Mouse (Mus musculus) layer of hippocampus, postnatal 25 days (tissue): ENCODE results near the gene Cep41. TPM values are rescaled to one million over a fixed set of nuclear protein-coding genes. Genes with fewer than 3 reads are reported as not detected.

Source experiments
- DNase-seq, 2 experiments: peaks; one replicate each; pipeline ENCODE4 v3.0.0; 2022; ENCODE audit warnings: mixed read lengths in 2 of 2, low spot score in 1 of 2; ENCODE audit errors: extremely low spot score in 1 of 2
- total RNA-seq, 2 experiments: library from RNA; stranded (reverse); gene quantifications; 2 replicates each; pipeline ENCODE4 v1.2.3; 2021

The Cep41 gene
- 1 to 10 TPM; 5.5 to 7.2 TPM for total RNA-seq

- peak; percentile 96 to 100 for DNase-seq
These were observed at the start of gene Cep41 for GRCm38 (mm10) chr6:30693350-30693991. TSS of gene Cep41 (minus strand) at chr6:30693749.

DNA sequence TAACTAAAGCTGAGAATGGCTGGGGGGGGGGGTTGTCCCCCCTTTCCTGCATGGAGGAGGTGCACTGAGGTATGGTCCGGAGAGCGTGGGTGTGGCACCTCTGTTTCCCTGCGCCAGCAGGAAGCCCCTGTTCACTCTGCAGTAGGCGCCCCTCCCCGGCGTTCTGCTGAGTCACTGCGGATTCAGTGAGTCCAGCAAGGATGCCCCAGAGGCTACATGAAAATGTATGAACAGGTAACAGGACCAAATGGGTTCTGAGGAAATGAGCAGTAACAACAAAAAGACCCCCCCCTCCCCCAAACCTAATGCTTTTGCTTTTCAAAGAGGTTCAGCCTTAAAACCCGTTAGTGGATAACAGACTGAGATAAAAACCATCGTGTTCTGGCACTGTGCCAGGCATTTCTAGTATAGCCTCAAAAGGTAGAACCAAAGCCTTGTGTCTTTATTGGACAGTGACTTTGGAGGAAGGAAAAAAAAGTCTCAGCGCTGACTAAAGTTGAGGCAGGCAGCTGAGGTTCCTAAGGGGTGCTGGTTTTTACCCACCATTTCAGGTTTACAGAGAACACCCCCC, 45.7 kb upstream of the Cep41 start:
- DNase-seq = no peak

- no peak for DNase-seq
These were observed 45.0 kb upstream of the Cep41 start for GRCm38 (mm10) chr6:30738464-30739006.

DNA sequence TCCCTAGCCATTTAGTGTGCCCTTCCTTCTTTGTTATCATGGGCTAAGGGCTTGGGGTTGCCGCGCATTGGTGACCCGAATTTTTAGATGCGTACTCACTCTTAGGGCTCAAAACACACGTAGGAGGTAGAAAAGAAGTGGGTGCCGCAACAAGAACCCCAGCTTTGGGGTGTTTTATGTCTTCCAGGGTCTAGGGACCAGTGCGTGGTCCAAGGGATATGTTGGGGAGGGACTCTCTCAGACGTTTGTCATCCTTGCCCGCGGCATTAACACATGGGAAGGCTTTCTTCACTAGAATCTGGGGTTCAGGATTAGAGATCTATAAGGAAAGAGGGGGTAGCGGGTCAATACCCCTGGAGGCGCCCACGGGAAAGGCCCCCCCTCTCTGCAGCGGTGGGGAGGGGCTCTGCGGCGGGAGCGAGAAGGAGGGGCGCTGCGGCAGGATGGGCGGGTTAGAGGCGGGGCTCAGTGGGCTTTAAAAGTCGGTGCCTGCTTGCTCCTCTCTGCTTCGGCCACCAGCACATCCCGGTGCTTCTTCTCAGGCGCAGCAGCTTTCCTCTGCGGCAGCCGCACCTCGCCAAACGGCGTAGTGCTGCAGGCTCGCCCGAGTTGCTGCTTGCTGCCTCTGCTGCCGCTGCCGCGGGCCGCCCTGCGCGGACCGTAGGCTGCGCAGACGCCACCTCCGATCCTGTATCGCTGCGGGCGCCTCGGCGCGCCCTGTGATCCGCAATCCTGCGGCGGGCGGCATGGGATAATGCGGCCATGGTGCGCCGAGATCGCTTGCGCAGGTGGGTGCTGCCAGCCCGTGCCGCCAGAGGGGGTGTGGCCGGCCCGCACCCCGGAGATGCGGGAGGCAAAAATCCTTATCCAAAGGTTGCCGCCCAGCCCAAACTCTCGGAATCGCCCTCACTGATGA, 44.3 kb upstream of the Cep41 start:
- DNase-seq = peak; percentile 66 to 68

- DNase-seq = peak; percentile 49 to 63
These were observed 43.5 kb upstream of the Cep41 start for GRCm38 (mm10) chr6:30736864-30737547.

GRCm38 (mm10) chr6:30736372-30736762, 42.8 kb upstream of the Cep41 start:
- DNase-seq = no peak

- no peak for DNase-seq
These were observed 42.3 kb upstream of the Cep41 start for GRCm38 (mm10) chr6:30735728-30736371.

DNA sequence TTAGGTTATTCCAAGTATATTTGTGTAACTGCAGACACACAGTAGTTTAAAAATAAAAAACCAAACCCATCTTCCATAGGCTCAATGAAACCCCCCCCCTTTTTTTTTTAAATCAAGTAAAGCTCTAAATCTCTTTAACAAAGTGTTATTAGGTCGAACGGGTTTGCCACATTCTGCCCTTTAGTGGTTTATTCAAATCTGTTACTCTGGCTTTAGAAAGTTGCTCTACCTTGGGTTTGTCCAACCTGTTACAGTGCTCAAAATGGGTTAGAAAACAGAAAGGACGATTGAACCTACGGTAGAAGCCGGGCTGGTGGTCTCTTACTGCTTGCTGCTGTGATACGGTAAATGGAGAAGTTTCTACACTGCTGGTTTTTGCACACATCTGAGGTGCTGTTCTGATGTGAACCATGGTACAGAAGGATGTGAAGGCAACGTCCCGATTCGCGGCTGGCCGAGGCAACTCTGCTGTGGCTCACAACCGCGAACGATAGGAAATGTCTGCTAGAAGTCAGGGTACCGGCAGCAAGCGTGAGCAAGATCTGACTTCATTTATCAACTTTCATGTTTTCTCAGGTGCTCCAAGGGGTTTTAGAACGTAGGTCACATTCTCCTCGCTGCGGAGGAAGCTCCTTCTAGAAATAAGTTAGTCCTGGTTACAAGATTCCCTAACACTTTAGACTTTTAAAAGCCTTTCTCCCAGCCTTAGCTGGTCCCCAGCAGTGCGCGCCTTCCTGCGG, 41.6 kb upstream of the Cep41 start:
- DNase-seq = no peak

- DNase-seq = no peak
These were observed 40.9 kb upstream of the Cep41 start for GRCm38 (mm10) chr6:30734465-30734864.

DNA sequence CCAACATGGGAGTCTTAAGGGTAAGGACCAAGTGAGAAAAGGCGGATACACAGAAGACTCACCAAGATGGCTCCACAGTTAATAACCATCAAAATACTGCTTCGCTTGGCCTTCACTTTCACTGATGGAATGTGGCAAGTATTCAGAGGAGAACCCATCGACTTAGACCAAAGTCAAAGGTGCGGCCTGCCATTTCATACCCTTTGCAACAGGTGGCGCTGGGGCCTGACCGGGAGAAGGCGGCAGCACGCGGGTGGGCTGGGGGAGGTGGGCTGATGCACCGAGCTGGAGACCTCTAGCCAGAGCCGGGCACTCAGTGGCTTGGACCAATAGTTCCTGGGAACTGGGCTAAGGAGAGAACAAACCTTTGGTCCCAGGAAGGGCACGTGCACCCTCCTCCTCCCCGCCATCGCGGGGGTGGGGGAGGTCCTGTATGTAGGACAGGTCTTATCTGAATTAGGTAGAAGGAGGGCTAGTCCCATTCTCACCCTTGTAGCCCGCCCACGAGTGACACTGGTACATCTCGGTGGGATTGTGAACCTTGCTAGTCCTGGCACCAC, 39.1 kb upstream of the Cep41 start:
- DNase-seq = no peak

DNA sequence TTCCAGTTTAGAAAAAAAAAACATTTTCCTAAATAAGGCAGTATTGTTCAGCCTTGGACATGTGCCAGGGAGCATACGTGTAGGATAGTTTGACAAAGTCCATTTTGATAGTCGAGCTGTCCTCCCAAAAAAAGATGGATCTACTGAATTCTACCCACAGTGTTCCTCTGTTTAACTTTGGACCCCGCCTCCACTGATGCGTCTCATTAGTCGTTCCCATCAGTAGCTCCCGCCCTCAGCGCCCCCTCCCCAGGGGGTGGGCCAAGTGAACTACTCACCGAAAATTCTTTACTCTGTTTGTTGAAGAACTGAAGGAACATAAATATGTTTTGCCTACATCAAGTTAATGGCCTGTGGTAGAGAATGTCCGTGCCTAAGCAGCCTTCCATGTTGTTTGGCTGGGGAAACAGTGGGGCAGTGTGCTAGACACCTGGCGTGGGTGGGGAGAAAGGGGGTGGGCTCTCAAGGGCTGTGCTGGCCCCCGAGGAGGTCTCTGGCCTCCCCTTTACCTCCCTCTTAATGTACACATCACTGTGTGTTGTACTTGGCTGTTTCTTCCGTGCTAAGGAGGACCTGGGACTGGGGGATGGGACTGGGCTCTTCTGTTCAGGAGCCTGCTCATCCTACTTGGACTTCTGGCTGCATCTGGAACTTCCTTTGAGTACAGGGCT, 36.9 kb upstream of the Cep41 start:
- DNase-seq = no peak

GRCm38 (mm10) chr6:30723331-30723730, 29.8 kb upstream of the Cep41 start, which contains the start of gene Mest:
TSS of gene Mest (plus strand) at chr6:30723547.
- no peak for DNase-seq

- DNase-seq = no peak
These were observed 29.0 kb upstream of the Cep41 start for GRCm38 (mm10) chr6:30722385-30723164.

DNA sequence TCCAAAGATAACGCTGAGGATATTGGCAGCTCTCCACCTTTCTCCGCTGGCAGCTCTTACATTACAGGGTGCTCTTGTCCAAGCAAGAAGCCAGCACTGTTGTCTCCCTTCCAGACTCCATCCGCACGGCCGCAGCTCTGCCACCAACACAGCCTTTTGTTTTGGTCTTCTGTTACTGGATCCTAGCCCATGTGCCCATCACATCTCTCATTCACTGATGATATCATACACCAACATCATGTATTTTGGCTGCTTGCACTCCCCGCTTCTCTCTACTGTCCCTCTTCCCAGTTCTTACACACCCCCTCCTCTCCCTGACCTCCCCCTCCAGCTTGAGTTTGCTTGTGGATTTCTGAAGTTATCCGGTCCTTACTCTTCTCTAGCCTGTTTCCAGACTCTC, 23.2 kb upstream of the Cep41 start:
- no peak for DNase-seq

DNA sequence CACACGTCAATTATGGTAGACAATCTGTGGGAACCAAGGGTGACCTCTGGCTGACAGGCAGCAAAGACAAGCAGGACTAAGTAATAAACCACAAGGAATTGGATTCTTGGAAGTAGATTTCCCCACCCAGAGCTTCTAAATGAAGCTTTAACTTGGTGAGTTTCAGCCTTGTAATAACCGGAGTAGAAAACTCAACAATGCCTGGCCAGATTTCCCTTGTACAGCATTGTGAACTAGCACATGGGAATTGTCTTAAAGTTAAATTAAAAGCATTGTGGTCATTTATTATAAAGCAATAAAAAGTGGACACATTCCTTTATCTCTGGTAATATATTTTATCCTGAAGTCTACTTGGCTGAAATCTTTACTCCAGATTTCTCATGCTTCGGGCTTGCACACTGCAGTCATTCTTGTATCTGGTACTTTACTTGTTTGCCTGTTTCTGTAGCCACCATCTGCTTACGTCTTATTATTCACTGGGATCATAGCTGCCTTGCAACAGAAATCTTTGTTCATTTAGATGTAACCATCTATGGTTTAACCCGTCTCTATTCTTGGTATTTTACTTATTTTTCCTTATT, 21.4 kb upstream of the Cep41 start:
- no peak for DNase-seq

DNA sequence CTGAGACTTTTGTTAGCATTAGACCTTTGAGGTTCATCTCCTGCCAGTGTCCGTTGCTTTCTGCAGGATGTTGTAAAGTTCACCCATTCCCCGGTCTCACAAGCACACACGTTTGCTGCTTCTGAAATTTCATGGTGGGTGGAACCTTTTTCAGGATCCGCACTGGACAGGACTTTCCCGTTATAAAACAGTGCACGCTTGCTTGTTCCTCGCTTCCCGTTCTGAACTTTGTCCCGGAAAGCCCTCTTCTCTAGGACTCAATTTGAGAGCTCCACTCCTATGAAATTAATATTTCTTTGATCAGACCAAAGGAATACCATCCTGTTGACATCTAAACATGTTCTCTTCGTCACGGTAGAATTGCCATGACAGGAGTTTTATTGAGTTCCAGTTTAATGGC, 20.3 kb upstream of the Cep41 start:
- no peak for DNase-seq

- DNase-seq = no peak
These were observed 19.9 kb upstream of the Cep41 start for GRCm38 (mm10) chr6:30713455-30713854.
